Mouse (Mus musculus) midbrain, postnatal 0 days (tissue): Measurements from ENCODE around the gene Amer3. TPM values are rescaled to one million over a fixed set of nuclear protein-coding genes. Genes with fewer than 3 reads are reported as not detected.
"Not testable (repeated sequence)": the region's sequence is repeated elsewhere in the genome, so short reads cannot be mapped to it uniquely, and the experiment has no call there.

ENCODE experiments used
- ATAC-seq: fragments of 200-750 bp; cut with Nextera tagmentation; 2 replicates; pipeline ENCODE4 v1.8.0; 2017; ENCODE audit warnings: moderate number of reproducible peaks, mild to moderate bottlenecking, moderate TSS enrichment, moderate library complexity; ENCODE audit not compliant: low FRiP score
- DNase-seq: peaks from one replicate; pipeline ENCODE4 v3.0.0-alpha.2; 2015; ENCODE audit warnings: low spot score
- H3K27ac ChIP-seq: fragments of 300-500 bp; sonication (generic); 2 replicates; pipeline ENCODE4 v1.5.1; 2014; ENCODE audit warnings: low read depth, mild to moderate bottlenecking, low read length, mixed read lengths
- H3K27me3 ChIP-seq: fragments of 300-500 bp; sonication (generic); 2 replicates; pipeline ENCODE4 v1.6.1; 2014; ENCODE audit warnings: low read length, control low read depth, mixed read lengths; ENCODE audit not compliant: insufficient read depth
- H3K36me3 ChIP-seq: fragments of 300-500 bp; sonication (generic); 2 replicates; pipeline ENCODE4 v1.6.1; 2014; ENCODE audit warnings: low read length, control low read depth, mixed read lengths; ENCODE audit not compliant: insufficient read depth
- H3K4me1 ChIP-seq: fragments of 300-500 bp; sonication (generic); 2 replicates; pipeline ENCODE4 v1.6.1; 2014; ENCODE audit warnings: mild to moderate bottlenecking, control low read depth, antibody characterized with exemption, low read length, mixed read lengths; ENCODE audit not compliant: insufficient read depth
- H3K4me2 ChIP-seq: fragments of 300-500 bp; sonication (generic); 2 replicates; pipeline ENCODE4 v1.6.1; 2014; ENCODE audit warnings: low read depth, mild to moderate bottlenecking, low read length, mixed read lengths; ENCODE audit not compliant: poor library complexity, severe bottlenecking
- H3K4me3 ChIP-seq: fragments of 300-500 bp; sonication (generic); 2 replicates; pipeline ENCODE4 v1.5.1; 2014; ENCODE audit warnings: low read depth, mild to moderate bottlenecking, low read length, moderate library complexity
- H3K9ac ChIP-seq: fragments of 300-500 bp; sonication (generic); replicated peaks from 2 replicates; pipeline ENCODE4 v1.6.1; 2014; ENCODE audit warnings: mild to moderate bottlenecking, low read length, moderate library complexity, mixed read lengths; ENCODE audit not compliant: poor library complexity, severe bottlenecking
- H3K9me3 ChIP-seq: fragments of 300-500 bp; sonication (generic); 2 replicates; pipeline ENCODE4 v1.6.1; 2016; ENCODE audit warnings: low read length, control low read depth
- CTCF ChIP-seq: IDR thresholded peaks from 2 replicates; pipeline ENCODE4 v1.5.1; 2016; ENCODE audit warnings: antibody characterized with exemption, mild to moderate bottlenecking
- WGBS: fragments of 180-500 bp; shearing (Covaris S2); extraction: QIAGEN DNeasy Blood & Tissue Kit; methylation state at CpG from one replicate; pipeline ENCODE4 v1.1.7; 2014; 5-methylcytosine and 5-hydroxymethylcytosine counted together
- polyA plus RNA-seq: library from polyadenylated mRNA; unstranded; fragments of >200 nt; fragmentation: Nextera tagmentation; extraction: Ambion mirVana; gene quantifications from 2 replicates; pipeline ENCODE4 v1.2.1, GENCODE M21; 2015
- total RNA-seq: library from RNA; depleted of rRNA; stranded (reverse); fragments of >200 nt; gene quantifications from 2 replicates; pipeline ENCODE4 v1.2.3, GENCODE M21; 2014

Amer3 gene
- total and polyA plus RNA-seq, 2 experiments from 2014 or later = 23.6 to 62.3 TPM

- Histone ChIP-seq H3K9ac (no peak overlapping the region), H3K4me1 (peaks cover 9% of the 10 kb centered on the region; the same call in 1 of the 2 replicates), H3K36me3 (peaks cover 33% of the 10 kb centered on the region), H3K4me3 (no peak overlapping the region), H3K9me3 (no peaks in the 10 kb centered on the region), H3K27ac (no peak overlapping the region), H3K27me3 (no peaks in the 10 kb centered on the region), H3K4me2 (no peak overlapping the region)
- DNase-seq (peak; percentile 30), ATAC-seq (no peak)
- 80% methylated on average over 4 of the region's 4 CpGs for WGBS
- no peak for TF ChIP-seq CTCF
These were observed 5.3 kb downstream of the Amer3 start for GRCm38 (mm10) chr1:34584736-34585135.

GRCm38 (mm10) chr1:34587298-34588096, 8.0 kb downstream of the Amer3 start:
- no peak overlapping the region for H3K9ac ChIP-seq
- H3K27me3 ChIP-seq = no peaks in the 10 kb centered on the region
- no peak overlapping the region for H3K4me3 ChIP-seq
- H3K36me3 ChIP-seq = peaks cover 52% of the 10 kb centered on the region
- H3K9me3 ChIP-seq = no peaks in the 10 kb centered on the region
- WGBS = 85% methylated on average over 22 of the region's 22 CpGs
- no peak overlapping the region for H3K4me2 ChIP-seq
- DNase-seq (no peak), ATAC-seq (no peak)
- no peak overlapping the region for H3K27ac ChIP-seq
- H3K4me1 ChIP-seq = no peaks in the 10 kb centered on the region
- no peak for TF ChIP-seq CTCF

- no peaks in the 10 kb centered on the region for H3K9me3 ChIP-seq
- TF ChIP-seq CTCF = no peak
- ATAC-seq (no peak), DNase-seq (no peak)
- no peak overlapping the region for H3K4me2 ChIP-seq
- H3K36me3 ChIP-seq = peaks cover 4% of the 10 kb centered on the region; the same call in 1 of the 2 replicates
- no peak overlapping the region for H3K9ac ChIP-seq
- H3K27ac ChIP-seq = no peak overlapping the region
- no peaks in the 10 kb centered on the region for H3K27me3 ChIP-seq
- no peaks in the 10 kb centered on the region for H3K4me1 ChIP-seq
- 64% methylated on average over 15 of the region's 15 CpGs for WGBS
- H3K4me3 ChIP-seq = no peak overlapping the region
These were observed 20.5 kb downstream of the Amer3 start for GRCm38 (mm10) chr1:34600000-34600399.

GRCm38 (mm10) chr1:34601323-34602047, 22.0 kb downstream of the Amer3 start:
- no peak for TF ChIP-seq CTCF
- no peaks in the 10 kb centered on the region for H3K36me3 ChIP-seq
- H3K9me3 ChIP-seq = no peaks in the 10 kb centered on the region
- H3K9ac ChIP-seq = no peak overlapping the region
- DNase-seq (no peak), ATAC-seq (0 out of 2 replicates have a peak, but pooled peaks have one; percentile 13)
- H3K27me3 ChIP-seq = no peaks in the 10 kb centered on the region
- H3K4me2 ChIP-seq = no peak overlapping the region
- WGBS = 77% methylated on average over 3 of the region's 3 CpGs
- no peaks in the 10 kb centered on the region for H3K4me1 ChIP-seq
- no peak overlapping the region for H3K4me3 ChIP-seq
- H3K27ac ChIP-seq = no peak overlapping the region

GRCm38 (mm10) chr1:34602363-34602762, 22.9 kb downstream of the Amer3 start:
- 12% methylated on average over 8 of the region's 8 CpGs for WGBS
- H3K36me3 ChIP-seq = no peaks in the 10 kb centered on the region

GRCm38 (mm10) chr1:34613801-34614200, 34.3 kb downstream of the Amer3 start:
- Histone ChIP-seq H3K9ac (no peak overlapping the region), H3K4me2 (no peak overlapping the region), H3K27me3 (no peaks in the 10 kb centered on the region), H3K4me3 (no peak overlapping the region), H3K36me3 (no peaks in the 10 kb centered on the region), H3K27ac (no peak overlapping the region), H3K9me3 (no peaks in the 10 kb centered on the region), H3K4me1 (no peaks in the 10 kb centered on the region)
- ATAC-seq (no peak), DNase-seq (no peak)
- 86% methylated on average over 2 of the region's 2 CpGs for WGBS
- no peak for TF ChIP-seq CTCF

More at GRCm38 (mm10) chr1:34602363-34602762, 22.9 kb downstream of the Amer3 start:
- Histone ChIP-seq H3K27me3 (no peaks in the 10 kb centered on the region), H3K27ac (no peak overlapping the region), H3K9ac (no peak overlapping the region), H3K4me2 (no peak overlapping the region), H3K4me1 (no peaks in the 10 kb centered on the region), H3K4me3 (no peak overlapping the region), H3K9me3 (no peaks in the 10 kb centered on the region)
- DNase-seq = peak; percentile 85
- TF ChIP-seq CTCF = peak; percentile 94
- ATAC-seq = peak; percentile 74; the same call in 1 of the 2 replicates

- H3K36me3 ChIP-seq, H3K4me2 ChIP-seq, H3K27ac ChIP-seq, H3K4me3 ChIP-seq, DNase-seq, ATAC-seq, H3K9me3 ChIP-seq, H3K9ac ChIP-seq, H3K27me3 ChIP-seq, H3K4me1 ChIP-seq: not testable (repeated sequence)
- 91% methylated on average over 13 of the region's 13 CpGs for WGBS
These were observed 40.7 kb downstream of the Amer3 start for GRCm38 (mm10) chr1:34620116-34620515.

- 86% methylated on average over 5 of the region's 5 CpGs for WGBS
- H3K4me1 ChIP-seq, ATAC-seq, H3K27me3 ChIP-seq, H3K36me3 ChIP-seq, H3K9ac ChIP-seq, H3K4me2 ChIP-seq, H3K4me3 ChIP-seq, H3K9me3 ChIP-seq, H3K27ac ChIP-seq, DNase-seq: not testable (repeated sequence)
These were observed 41.3 kb downstream of the Amer3 start for GRCm38 (mm10) chr1:34620761-34621160.
